Mouse (Mus musculus): ENCODE data around the gene Nxpe2. TPM values are rescaled to one million over a fixed set of nuclear protein-coding genes. Genes with fewer than 3 reads are reported as not detected.

Nxpe2 gene
- total and polyA plus RNA-seq, 3 experiments, result 19.5 to 44.3 (median 30.5) TPM

GRCm38 (mm10) chr9:48357097-48357496, 3.8 kb upstream of the Nxpe2 start (continued):
- TF ChIP-seq MAFK (IDR thresholded peaks at IDR 0.05; ENCODE audit: insufficient replicate concordance, low read length), result peak; percentile 68; the same call in 1 of the 2 replicates
- TF ChIP-seq USF2 (conservative IDR thresholded peaks at IDR 0.05; ENCODE audit: low read depth, low read length), result no peak
- no peak for TF ChIP-seq NELFE (IDR thresholded peaks at IDR 0.05; ENCODE audit: low read depth, low read length)
- no peak for TF ChIP-seq MYC (IDR thresholded peaks at IDR 0.05; ENCODE audit: low read depth, low read length)
- peak; percentile 72 for TF ChIP-seq EP300 (IDR thresholded peaks at IDR 0.05; ENCODE audit: low read length)

GRCm38 (mm10) chr9:48354793-48355192, 1.5 kb upstream of the Nxpe2 start:
- H3K27me3 ChIP-seq (replicated peaks), result no peaks in the 10 kb centered on the region
- DNase-seq (ENCODE audit: extremely low read depth), result peak; percentile 82
- H3K27ac ChIP-seq (ENCODE audit: insufficient read depth, low read depth), result no peak overlapping the region
- dilution Hi-C loops (cut with MboI; ENCODE audit: extremely low pct_ligation_motif_present, extremely low pct_unique_long_range_greater_than_20kb, low sequenced_read_pairs), result no loop called here
- no peak overlapping the region for H3K4me2 ChIP-seq (ENCODE audit: insufficient read depth, low read depth, poor library complexity, severe bottlenecking)
- H3K9ac ChIP-seq (ENCODE audit: insufficient read depth, low read depth), result no peak overlapping the region
- no peaks in the 10 kb centered on the region for H3K79me2 ChIP-seq (replicated peaks; ENCODE audit: control insufficient read depth, extremely low read depth, insufficient read depth, poor library complexity, severe bottlenecking)
- H3K4me3 ChIP-seq (replicated peaks in 1 of 3; ENCODE audit: low read depth in 2 of 3, low read length in 2 of 3, poor library complexity in 1 of 3), result no peak overlapping the region
- H3K36me3 ChIP-seq (replicated peaks in 1 of 2; ENCODE audit: control insufficient read depth in 1 of 2, insufficient read depth in 1 of 2, low read length in 1 of 2), result peaks cover 3 to 50% of the 10 kb centered on the region in 2 experiments
- peaks cover 13 to 65% of the 10 kb centered on the region in 2 experiments; a peak in 3 of 4 replicates for H3K4me1 ChIP-seq (ENCODE audit: control insufficient read depth in 1 of 2, insufficient read depth in 2 of 2)
- no peaks in the 10 kb centered on the region for H3K9me3 ChIP-seq (replicated peaks; ENCODE audit: low read length)
- in situ Hi-C loops (cut with MboI; ENCODE audit: low pct_ligation_motif_present, low pct_unique_long_range_greater_than_20kb, low sequenced_read_pairs), result loop anchor here (10.0 kb wide), 1 partner anchor 90 kb away; no protein-coding TSS in a partner anchor
- no peak for TF ChIP-seq ZKSCAN1 (IDR thresholded peaks at IDR 0.05; ENCODE audit: borderline replicate concordance, low read depth, low read length)
- TF ChIP-seq ZMIZ1 (IDR thresholded peaks at IDR 0.05; ENCODE audit: low read depth, low read length), result no peak
- no peak for TF ChIP-seq ETS1 (conservative IDR thresholded peaks at IDR 0.05; ENCODE audit: low read depth, low read length)
- TF ChIP-seq JUN (IDR thresholded peaks at IDR 0.05; ENCODE audit: insufficient read depth, low read depth, low read length), result no peak
- no peak for TF ChIP-seq MAX (IDR thresholded peaks at IDR 0.05; ENCODE audit: low read length)
- TF ChIP-seq ZNF384 (IDR thresholded peaks at IDR 0.05; ENCODE audit: low read depth, low read length), result no peak
- TF ChIP-seq SMC3 (IDR thresholded peaks at IDR 0.05; ENCODE audit: low read depth, low read length), result peak; percentile 88
- TF ChIP-seq PAX5 (IDR thresholded peaks at IDR 0.05; ENCODE audit: low read length), result no peak
- no peak for TF ChIP-seq BHLHE40 (IDR thresholded peaks at IDR 0.05; ENCODE audit: low read depth, low read length)
- TF ChIP-seq KAT2A (IDR thresholded peaks at IDR 0.05; ENCODE audit: insufficient replicate concordance, low read length), result no peak
- TF ChIP-seq CTCF (conservative IDR thresholded peaks at IDR 0.05 in 1 of 2, IDR thresholded peaks at IDR 0.05 in 1 of 2; ENCODE audit: low read depth in 2 of 2, low read length in 2 of 2), result peak; percentile 74 to 89
- peak; percentile 78 for TF ChIP-seq RAD21 (IDR thresholded peaks at IDR 0.05; ENCODE audit: low read depth, low read length)
- no peak for TF ChIP-seq E2F4 (IDR thresholded peaks at IDR 0.05; ENCODE audit: insufficient replicate concordance, low read depth, low read length)
- no peak for TF ChIP-seq IRF4 (IDR thresholded peaks at IDR 0.05; ENCODE audit: low read depth, low read length)

GRCm38 (mm10) chr9:48354122-48354521, 868 bp upstream of the Nxpe2 start:
- H3K36me3 ChIP-seq (replicated peaks in 1 of 2; ENCODE audit: control insufficient read depth in 1 of 2, insufficient read depth in 1 of 2, low read length in 1 of 2), result peaks cover 3 to 46% of the 10 kb centered on the region in 2 experiments
- peak; percentile 33 for DNase-seq (ENCODE audit: extremely low read depth)
- H3K79me2 ChIP-seq (replicated peaks; ENCODE audit: control insufficient read depth, extremely low read depth, insufficient read depth, poor library complexity, severe bottlenecking), result no peaks in the 10 kb centered on the region
- peak; percentile 89 for TF ChIP-seq ETS1 (conservative IDR thresholded peaks at IDR 0.05; ENCODE audit: low read depth, low read length)
- no peak for TF ChIP-seq NRF1 (IDR thresholded peaks at IDR 0.05; ENCODE audit: low read depth, low read length)
- TF ChIP-seq SIN3A (IDR thresholded peaks at IDR 0.05; ENCODE audit: low read length), result 0 out of 2 replicates have a peak, but pooled peaks have one; percentile 45
- peaks cover 13 to 58% of the 10 kb centered on the region in 2 experiments; a peak in 3 of 4 replicates for H3K4me1 ChIP-seq (ENCODE audit: control insufficient read depth in 1 of 2, insufficient read depth in 2 of 2)
- no peaks in the 10 kb centered on the region for H3K27me3 ChIP-seq (replicated peaks)
- in situ Hi-C loops (cut with MboI; ENCODE audit: low pct_ligation_motif_present, low pct_unique_long_range_greater_than_20kb, low sequenced_read_pairs) (loop anchor here (10.0 kb wide), 1 partner anchor 89 kb away; no protein-coding TSS in a partner anchor), dilution Hi-C loops (cut with MboI; ENCODE audit: extremely low pct_ligation_motif_present, extremely low pct_unique_long_range_greater_than_20kb, low sequenced_read_pairs) (no loop called here)
- H3K9ac ChIP-seq (ENCODE audit: insufficient read depth, low read depth), result no peak overlapping the region
- H3K9me3 ChIP-seq (replicated peaks; ENCODE audit: low read length), result no peaks in the 10 kb centered on the region
- no peak overlapping the region for H3K4me2 ChIP-seq (ENCODE audit: insufficient read depth, low read depth, poor library complexity, severe bottlenecking)
- H3K4me3 ChIP-seq (replicated peaks in 1 of 3; ENCODE audit: low read depth in 2 of 3, low read length in 2 of 3, poor library complexity in 1 of 3), result no peak overlapping the region
- no peak overlapping the region for H3K27ac ChIP-seq (ENCODE audit: insufficient read depth, low read depth)

Data from CH12.LX (cell line).